Mouse (Mus musculus) left cerebral cortex, adult 9 months (tissue): ENCODE results near the gene Marco.

Experiments
- DNase-seq, 2 experiments: peaks; one replicate each; pipeline ENCODE4 v3.0.0; 2022; ENCODE audit warnings: low spot score in 2 of 2

The Marco gene

GRCm38 (mm10) chr1:120441587-120441986 is 63.2 kb downstream of the Marco start:
- no peak for DNase-seq

DNA sequence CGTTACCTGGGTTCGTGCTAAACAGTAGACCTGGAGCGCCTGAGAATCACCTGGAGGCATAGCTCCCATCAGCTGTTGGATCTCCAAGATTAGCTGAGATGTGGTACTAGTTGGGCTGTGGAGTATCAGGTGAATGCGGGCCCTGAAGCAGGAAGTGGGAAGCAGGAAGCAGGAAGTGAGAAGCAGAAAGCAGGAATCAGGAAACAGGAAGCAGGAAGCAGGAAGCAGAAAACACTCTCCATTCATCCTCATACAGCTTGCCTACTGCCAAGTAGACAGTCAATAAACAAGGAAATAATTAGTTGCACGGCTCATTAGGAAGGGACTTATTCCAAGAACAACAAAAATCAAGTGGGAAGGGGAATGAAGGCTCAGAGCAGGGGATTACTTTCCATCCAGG is 69.2 kb downstream of the Marco start:
- no peak for DNase-seq

DNA sequence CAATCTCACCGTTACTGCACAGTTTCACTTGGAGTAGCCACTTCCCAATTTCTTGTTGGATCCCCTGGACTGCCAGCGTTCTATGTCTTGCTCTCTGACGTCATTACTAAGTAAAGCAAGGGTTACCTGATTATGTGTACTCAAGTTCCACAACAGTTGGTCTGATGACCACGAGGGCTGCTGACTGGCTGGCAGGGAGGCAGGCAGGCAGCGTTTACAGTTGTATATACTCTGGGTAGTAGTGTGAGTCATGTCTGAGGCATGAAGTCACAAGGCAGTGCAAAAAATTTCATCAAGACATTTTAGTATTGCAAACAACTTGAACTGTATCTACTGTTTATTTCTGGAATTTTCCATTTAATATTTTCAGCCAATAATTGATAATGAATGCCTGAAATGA is 74.7 kb downstream of the Marco start:
- DNase-seq, result no peak

- DNase-seq, result peak in 1 of 2 experiments; percentile 3
Observed at GRCm38 (mm10) chr1:120425587-120425986, 79.2 kb downstream of the Marco start.
